Mouse (Mus musculus) olfactory bulb, adult 2 months (tissue): Measurements from ENCODE around the gene Nav2.

ENCODE experiments used
- CTCF ChIP-seq: fragments of 200-500 bp; IDR thresholded peaks from 2 replicates; pipeline ENCODE4 v1.5.1; 2012; ENCODE audit warnings: low read depth, mild to moderate bottlenecking, low read length, moderate library complexity; ENCODE audit not compliant: insufficient read depth
- POLR2A ChIP-seq: fragments of 200-500 bp; IDR thresholded peaks from 2 replicates; pipeline ENCODE4 v1.6.1; 2012; ENCODE audit warnings: mild to moderate bottlenecking, low read depth, low read length, moderate library complexity; ENCODE audit not compliant: insufficient read depth

GRCm38 (mm10) chr7:48917988-48918387 lies 9.5 kb downstream of the Nav2 start:
- TF ChIP-seq CTCF: no peak
- TF ChIP-seq POLR2A: no peak
